ENCODE assay signal across 7 mouse cellular contexts in the genomic region with DNA sequence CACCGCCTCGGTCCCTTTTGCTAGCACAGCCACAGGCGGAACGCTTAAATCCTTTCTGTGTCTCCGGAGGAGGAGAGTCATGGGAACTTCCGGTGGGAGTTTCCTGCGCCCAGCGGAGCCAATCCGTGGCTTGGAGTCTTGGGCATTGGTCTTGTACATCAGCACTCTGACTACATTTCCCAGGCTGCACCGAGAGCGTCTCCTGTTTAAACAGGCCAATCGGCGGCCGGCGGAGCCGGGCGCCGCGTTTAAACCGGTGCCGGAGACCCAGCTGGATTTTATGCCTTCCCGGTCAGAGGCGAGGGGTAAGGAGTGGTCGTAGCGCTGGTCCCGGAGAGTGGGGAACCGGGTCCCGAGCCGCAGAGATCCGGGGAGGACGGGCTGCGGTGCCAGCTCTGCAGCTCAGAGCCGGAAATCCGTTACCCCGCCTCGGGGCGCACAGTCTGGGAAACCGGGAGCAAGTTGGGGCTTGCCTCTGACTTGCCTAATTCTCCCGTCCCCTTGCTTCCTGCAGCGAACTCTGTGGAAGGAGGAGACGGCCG. TPM values are rescaled to one million over a fixed set of nuclear protein-coding genes. Genes with fewer than 3 reads are reported as not detected.
DNase-seq lines count a peak whose midpoint lies in the region; ATAC-seq and TF ChIP-seq lines count a peak whose summit lies in the region.

Gene Gtse1, plus strand, starts transcription at position 256 of the 542 bp plus-strand sequence.

- peak within 1 kb of the TSS; percentile 54 for H3K9ac ChIP-seq in intestine, postnatal 0 days (ENCODE audit: low read depth, low read length)
- H3K9ac ChIP-seq in midbrain, embryonic 12.5 days (replicated peaks): peak within 1 kb of the TSS; percentile 79

- WGBS in embryonic facial prominence, embryonic 10.5 days: under 1% methylated on average over 42 of the region's 42 CpGs
- under 1% methylated on average over 42 of the region's 42 CpGs for WGBS in intestine, postnatal 0 days
- WGBS in midbrain, embryonic 12.5 days: under 1% methylated on average over 42 of the region's 42 CpGs
- WGBS in small intestine, adult 2 months: under 1% methylated on average over 42 of the region's 42 CpGs

- intact Hi-C loops in left cerebral cortex, postnatal 4 days (cut with DNase I): no loop called here

- no peaks in the 10 kb centered on the region for H3K27me3 ChIP-seq in embryonic facial prominence, embryonic 10.5 days (replicated peaks; ENCODE audit: low read depth, poor library complexity, severe bottlenecking)
- no peaks in the 10 kb centered on the region for H3K27me3 ChIP-seq in intestine, postnatal 0 days (replicated peaks; ENCODE audit: control insufficient read depth, insufficient read depth, low read length)
- H3K27me3 ChIP-seq in midbrain, embryonic 12.5 days: no peaks in the 10 kb centered on the region
- H3K27me3 ChIP-seq in small intestine, adult 2 months (ENCODE audit: control insufficient read depth, insufficient read depth, low read length): no peaks in the 10 kb centered on the region

- no peaks in the 10 kb centered on the region for H3K9me3 ChIP-seq in embryonic facial prominence, embryonic 10.5 days
- H3K9me3 ChIP-seq in intestine, postnatal 0 days (ENCODE audit: control insufficient read depth): no peaks in the 10 kb centered on the region
- H3K9me3 ChIP-seq in midbrain, embryonic 12.5 days: no peaks in the 10 kb centered on the region

- ATAC-seq in intestine, postnatal 0 days: peak; percentile 96
- peak; percentile 98 for ATAC-seq in midbrain, embryonic 12.5 days (ENCODE audit: low FRiP score, low read depth)

- peak within 1 kb of the TSS; percentile 92 for H3K4me2 ChIP-seq in intestine, postnatal 0 days (replicated peaks; ENCODE audit: low read depth)
- peak within 1 kb of the TSS; percentile 71 for H3K4me2 ChIP-seq in midbrain, embryonic 12.5 days (replicated peaks)

- peak; percentile 63; the same call in 1 of the 2 replicates for TF ChIP-seq POLR2A in small intestine, adult 2 months (IDR thresholded peaks at IDR 0.05; ENCODE audit: low read depth, low read length)

- H3K27ac ChIP-seq in embryonic facial prominence, embryonic 10.5 days (replicated peaks): peak within 1 kb of the TSS; percentile 95
- no peak within 1 kb of the TSS for H3K27ac ChIP-seq in intestine, postnatal 0 days (ENCODE audit: low read depth, low read length)
- peak within 1 kb of the TSS; percentile 66 for H3K27ac ChIP-seq in midbrain, embryonic 12.5 days (replicated peaks)
- no peak within 1 kb of the TSS for H3K27ac ChIP-seq in small intestine, adult 2 months (ENCODE audit: insufficient read depth, low read depth, low read length)

- H3K4me1 ChIP-seq in embryonic facial prominence, embryonic 10.5 days: peaks cover 30% of the 10 kb centered on the region
- H3K4me1 ChIP-seq in intestine, postnatal 0 days (replicated peaks; ENCODE audit: control insufficient read depth, insufficient read depth, low read length): 0 out of 2 replicates have a peak, but pooled peaks cover 4% of the 10 kb centered on the region
- peaks cover 23% of the 10 kb centered on the region for H3K4me1 ChIP-seq in midbrain, embryonic 12.5 days
- peaks cover 2% of the 10 kb centered on the region; the same call in 1 of the 2 replicates for H3K4me1 ChIP-seq in small intestine, adult 2 months (ENCODE audit: control insufficient read depth, insufficient read depth, insufficient read length, low read length)

- TF ChIP-seq CTCF in intestine, postnatal 0 days (IDR thresholded peaks at IDR 0.05; ENCODE audit: low read depth): no peak
- TF ChIP-seq CTCF in small intestine, adult 2 months (IDR thresholded peaks at IDR 0.05; ENCODE audit: extremely low read depth, insufficient read length, insufficient replicate concordance, low read depth, low read length): no peak

- H3K36me3 ChIP-seq in embryonic facial prominence, embryonic 10.5 days (replicated peaks): peaks cover 32% of the 10 kb centered on the region
- H3K36me3 ChIP-seq in intestine, postnatal 0 days (ENCODE audit: control insufficient read depth, insufficient read depth): peaks cover 23% of the 10 kb centered on the region
- H3K36me3 ChIP-seq in midbrain, embryonic 12.5 days: peaks cover 29% of the 10 kb centered on the region
- H3K36me3 ChIP-seq in small intestine, adult 2 months (ENCODE audit: control insufficient read depth, insufficient read depth, low read length): peaks cover 10% of the 10 kb centered on the region

- peak within 1 kb of the TSS; percentile 91 for H3K4me3 ChIP-seq in embryonic facial prominence, embryonic 10.5 days
- peak within 1 kb of the TSS; percentile 82 for H3K4me3 ChIP-seq in intestine, postnatal 0 days (ENCODE audit: low read depth, low read length)
- H3K4me3 ChIP-seq in midbrain, embryonic 12.5 days: peak within 1 kb of the TSS; percentile 68
- H3K4me3 ChIP-seq in small intestine, adult 2 months (ENCODE audit: low read depth, low read length): peak within 1 kb of the TSS; percentile 94

- DNase-seq in adrenal gland, postnatal 10 days: peak; percentile 94
- DNase-seq in embryonic facial prominence, embryonic 10.5 days (ENCODE audit: low spot score): peak; percentile 94
- DNase-seq in gonadal fat pad, adult 2 months (ENCODE audit: low read depth): peak; percentile 84
- DNase-seq in left cerebral cortex, postnatal 4 days: peak; percentile 95

RNA-seq across cellular contexts. Expression of gene Gtse1, which starts in this region (rescaled TPM):
- 1 to 10 TPM; 4.5 to 5.1 TPM for total RNA-seq in adrenal gland, postnatal 10 days (2021)
- polyA plus RNA-seq in embryonic facial prominence, embryonic 10.5 days (2016; fragmentation: Nextera tagmentation; extraction: Ambion mirVana): 53.2 and 54.3 TPM in 2 replicates
- polyA plus RNA-seq in gonadal fat pad, adult 2 months (2012; rRNA removed): 2.0 and 2.9 TPM in 2 replicates
- 4.2 and 4.6 TPM in 2 replicates for polyA plus RNA-seq in intestine, postnatal 0 days (2015; fragmentation: Nextera tagmentation; extraction: Ambion mirVana)
- total RNA-seq in left cerebral cortex, postnatal 4 days (2021): 1 to 10 TPM; 2.3 to 2.9 TPM
- polyA plus RNA-seq in midbrain, embryonic 12.5 days (2016; fragmentation: Nextera tagmentation; extraction: Ambion mirVana): 35.0 and 36.7 TPM in 2 replicates
- 3.6 and 7.1 TPM in 2 replicates for polyA plus RNA-seq in small intestine, adult 2 months (2012; rRNA removed)

Comparison
In these comparisons a context has a peak if more than half of its experiments do, and no peak if none do; other contexts are left out.
1. H3K27ac ChIP-seq: peak in embryonic facial prominence, embryonic 10.5 days (single experiment) and midbrain, embryonic 12.5 days (single experiment); none in intestine, postnatal 0 days (single experiment) and small intestine, adult 2 months (single experiment).
2. Peak in every context shown above with its lines, with median percentiles within 50 percentile points of each other: DNase-seq and H3K4me3 ChIP-seq.